In the genomic region with DNA sequence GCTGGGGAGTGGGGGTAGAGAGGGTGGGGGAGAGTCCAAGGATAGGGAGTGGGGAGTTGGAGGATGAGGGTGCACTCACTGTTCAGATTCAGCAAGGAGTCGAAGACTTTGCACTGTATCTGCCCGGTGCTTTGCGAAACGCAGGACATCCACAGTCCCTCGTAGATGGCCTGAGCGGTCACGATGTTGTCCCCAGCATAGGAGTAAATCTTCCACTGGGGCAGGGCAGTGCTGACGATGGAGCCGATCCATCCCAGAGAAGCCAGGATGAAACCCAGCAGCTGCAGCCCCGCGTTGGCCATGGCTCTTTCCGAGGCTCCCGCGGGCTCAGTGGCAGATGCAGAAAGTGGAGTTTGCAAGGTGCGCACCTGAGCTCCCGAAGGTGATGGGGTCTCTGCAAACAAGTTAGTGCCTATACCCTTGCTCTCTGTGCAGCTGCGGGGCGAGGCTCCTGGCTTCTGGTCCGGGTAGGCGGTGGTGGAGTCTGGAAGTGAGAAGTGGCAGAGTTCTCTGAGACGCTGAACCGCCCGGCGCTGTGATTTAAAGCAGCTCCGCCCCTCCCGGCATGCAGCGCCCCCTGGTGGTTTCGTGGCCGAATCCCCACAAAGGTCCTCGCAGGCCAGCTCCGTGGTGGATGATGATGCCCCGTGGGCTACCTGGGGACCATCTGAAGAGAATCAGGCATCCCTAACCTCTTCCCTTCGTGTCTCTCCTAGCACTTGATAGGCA, we compare ENCODE assay signal across 8 mouse cellular contexts. TPM values are rescaled to one million over a fixed set of nuclear protein-coding genes. Genes with fewer than 3 reads are reported as not detected.
DNase-seq lines count a peak whose midpoint lies in the region; ATAC-seq lines count a peak whose summit lies in the region.

A gene (minus strand): TSS at position 517 of the 729 bp plus-strand sequence.

- no peak within 1 kb of the TSS for H3K27ac ChIP-seq in hindbrain, embryonic 14.5 days

- no peaks in the 10 kb centered on the region for H3K9me3 ChIP-seq in hindbrain, embryonic 14.5 days (ENCODE audit: control insufficient read depth, low read length)

- peak within 1 kb of the TSS; percentile 37 for H3K4me3 ChIP-seq in hindbrain, embryonic 14.5 days (replicated peaks; ENCODE audit: low read length)

- WGBS in hindbrain, embryonic 14.5 days = 3% methylated on average over 33 of the region's 33 CpGs

- H3K4me1 ChIP-seq in hindbrain, embryonic 14.5 days (replicated peaks; ENCODE audit: control insufficient read depth, insufficient read depth, low read length) = no peaks in the 10 kb centered on the region

- peak within 1 kb of the TSS; percentile 54 for H3K9ac ChIP-seq in hindbrain, embryonic 14.5 days

- no peaks in the 10 kb centered on the region for H3K36me3 ChIP-seq in hindbrain, embryonic 14.5 days (replicated peaks; ENCODE audit: control insufficient read depth, insufficient read depth)

- H3K27me3 ChIP-seq in hindbrain, embryonic 14.5 days (ENCODE audit: control insufficient read depth, insufficient read depth, low read length) = no peaks in the 10 kb centered on the region; the same call in 1 of the 2 replicates

- peak; percentile 86 for ATAC-seq in hindbrain, embryonic 14.5 days (ENCODE audit: low FRiP score)

- peak; percentile 74 for DNase-seq in R1 (ENCODE audit: low read depth, low spot score)
- DNase-seq in cerebellum, postnatal 4 days (ENCODE audit: low spot score in 2 of 2) = peak; percentile 82 to 85
- peak; percentile 72 for DNase-seq in gastrocnemius, adult 18-20 months (ENCODE audit: low spot score)
- peak; percentile 78 for DNase-seq in hindbrain, embryonic 14.5 days (ENCODE audit: low spot score)
- peak; percentile 76 to 79 for DNase-seq in layer of hippocampus, postnatal 36 days
- peak; percentile 79 for DNase-seq in lung, postnatal 25 days (ENCODE audit: low spot score)
- peak; percentile 28 for DNase-seq in retina, adult 2 months (ENCODE audit: low read depth, low spot score)
- peak; percentile 66 for DNase-seq in thymus, postnatal 14 days

- peak within 1 kb of the TSS; percentile 72 for H3K4me2 ChIP-seq in hindbrain, embryonic 14.5 days (replicated peaks)

RNA-seq across cellular contexts. Expression of the gene that starts here (rescaled TPM):
- 1 to 10 TPM in 1 of 2 experiments, under 1 TPM in 1; 0.91 to 1.8 TPM for total RNA-seq in gastrocnemius, adult 18-20 months (2021)
- 12.2 and 12.9 TPM in 2 replicates for polyA plus RNA-seq in hindbrain, embryonic 14.5 days (2014; fragmentation: Nextera tagmentation; extraction: Ambion mirVana)
- total RNA-seq in layer of hippocampus, postnatal 36 days (2021) = 1 to 10 TPM in 1 of 2 experiments, under 1 TPM in 1; 0.85 to 1.4 TPM

Comparison
In these comparisons a context has a peak if more than half of its experiments do, and no peak if none do; other contexts are left out.
1. DNase-seq: peak in every context shown above with its lines; median percentile 84 in cerebellum, postnatal 4 days; 79 in lung, postnatal 25 days; 78 in hindbrain, embryonic 14.5 days; 78 in layer of hippocampus, postnatal 36 days; 74 in R1; 72 in gastrocnemius, adult 18-20 months; 66 in thymus, postnatal 14 days; 28 in retina, adult 2 months.